Mouse (Mus musculus) heart, postnatal 0 days (tissue): ENCODE data around the gene Prph2. TPM values are rescaled to one million over a fixed set of nuclear protein-coding genes. Genes with fewer than 3 reads are reported as not detected.
A peak's percentile ranks its signal among the peaks of the same experiment; 100 is the strongest.

Experiments used
- ATAC-seq: fragments of 200-750 bp; cut with Nextera tagmentation; 2 replicates; pipeline ENCODE4 v1.8.0; 2017; ENCODE audit warnings: low read depth, moderate number of reproducible peaks, moderate library complexity; ENCODE audit not compliant: insufficient read depth
- DNase-seq: peaks from one replicate; pipeline ENCODE4 v3.0.0-alpha.2; 2016; ENCODE audit warnings: low spot score
- H3K27ac ChIP-seq: fragments of 300-500 bp; sonication (generic); 2 replicates; pipeline ENCODE4 v1.5.1; 2014; ENCODE audit warnings: low read depth, mild to moderate bottlenecking
- H3K27me3 ChIP-seq: fragments of 300-500 bp; sonication (generic); 2 replicates; pipeline ENCODE4 v1.6.1; 2014; ENCODE audit warnings: low read length, mixed read lengths; ENCODE audit not compliant: control insufficient read depth, insufficient read depth
- H3K36me3 ChIP-seq: fragments of 300-500 bp; sonication (generic); replicated peaks from 2 replicates; pipeline ENCODE4 v1.6.1; 2014; ENCODE audit warnings: low read length, mixed read lengths; ENCODE audit not compliant: control insufficient read depth, insufficient read depth
- H3K4me1 ChIP-seq: fragments of 300-500 bp; sonication (generic); 2 replicates; pipeline ENCODE4 v1.6.1; 2014; ENCODE audit warnings: antibody characterized with exemption; ENCODE audit not compliant: control insufficient read depth, insufficient read depth
- H3K4me2 ChIP-seq: fragments of 300-500 bp; sonication (generic); 2 replicates; pipeline ENCODE4 v1.6.1; 2014; ENCODE audit warnings: low read depth, mild to moderate bottlenecking, low read length, moderate library complexity
- H3K4me3 ChIP-seq: fragments of 300-500 bp; sonication (generic); 2 replicates; pipeline ENCODE4 v1.5.1; 2014; ENCODE audit warnings: low read depth, low read length
- H3K9ac ChIP-seq: fragments of 300-500 bp; sonication (generic); replicated peaks from 2 replicates; pipeline ENCODE4 v1.6.1; 2014; ENCODE audit warnings: low read depth, low read length, mixed read lengths
- H3K9me3 ChIP-seq: fragments of 300-500 bp; sonication (generic); replicated peaks from 2 replicates; pipeline ENCODE4 v1.6.1; 2016; ENCODE audit warnings: low read length; ENCODE audit not compliant: control insufficient read depth
- CTCF ChIP-seq: IDR thresholded peaks from 2 replicates; pipeline ENCODE4 v1.5.1; 2016; ENCODE audit warnings: antibody characterized with exemption, control low read depth, low read depth
- EP300 ChIP-seq: IDR thresholded peaks from 2 replicates; pipeline ENCODE4 v1.6.1; 2016; ENCODE audit warnings: antibody characterized with exemption, low read depth
- WGBS: fragments of 180-500 bp; shearing (Covaris S2); extraction: QIAGEN DNeasy Blood & Tissue Kit; methylation state at CpG from one replicate; pipeline ENCODE4 v1.1.7; 2014; 5-methylcytosine and 5-hydroxymethylcytosine counted together
- polyA plus RNA-seq: library from polyadenylated mRNA; unstranded; fragments of >200 nt; fragmentation: Nextera tagmentation; extraction: Ambion mirVana; gene quantifications from 2 replicates; pipeline ENCODE4 v1.2.1, GENCODE M21; 2015
- total RNA-seq: library from RNA; depleted of rRNA; stranded (reverse); fragments of >200 nt; gene quantifications from 2 replicates; pipeline ENCODE4 v1.2.3, GENCODE M21; 2014; ENCODE audit warnings: low replicate concordance

Prph2 gene
- total and polyA plus RNA-seq, 2 experiments from 2014 or later, result not detected

- ATAC-seq, result no peak
- Histone ChIP-seq H3K4me2 (peak overlapping the region; percentile 86), H3K4me3 (peak overlapping the region; percentile 66), H3K9ac (peak overlapping the region; percentile 65), H3K27me3 (no peaks in the 10 kb centered on the region), H3K36me3 (no peaks in the 10 kb centered on the region), H3K9me3 (no peaks in the 10 kb centered on the region), H3K4me1 (peaks cover 21% of the 10 kb centered on the region), H3K27ac (peak overlapping the region; percentile 91)
- WGBS, result 40% methylated on average over 16 of the region's 16 CpGs
- peak; percentile 25 for DNase-seq
- peak; percentile 64 for TF ChIP-seq CTCF
- TF ChIP-seq EP300, result no peak
These were observed 21.6 kb upstream of the Prph2 start for GRCm38 (mm10) chr17:46888511-46889212.

- peak overlapping the region; percentile 66 for H3K4me3 ChIP-seq
- no peaks in the 10 kb centered on the region for H3K36me3 ChIP-seq
- no peaks in the 10 kb centered on the region for H3K27me3 ChIP-seq
- peak overlapping the region; percentile 65 for H3K9ac ChIP-seq
- peak; percentile 70 for DNase-seq
- no peak for TF ChIP-seq EP300
- no peak for TF ChIP-seq CTCF
- H3K4me2 ChIP-seq, result peak overlapping the region; percentile 86
- ATAC-seq, result peak; percentile 32; the same call in 1 of the 2 replicates
- peak overlapping the region; percentile 91 for H3K27ac ChIP-seq
- H3K4me1 ChIP-seq, result peaks cover 21% of the 10 kb centered on the region
- WGBS, result under 1% methylated on average over 44 of the region's 44 CpGs
- H3K9me3 ChIP-seq, result no peaks in the 10 kb centered on the region
These were observed 20.7 kb upstream of the Prph2 start for GRCm38 (mm10) chr17:46889450-46890084.

- peaks cover 21% of the 10 kb centered on the region for H3K4me1 ChIP-seq
- H3K27ac ChIP-seq, result peak within 1 kb of the TSS; percentile 91
- peak; percentile 97 for DNase-seq
- under 1% methylated on average over 40 of the region's 40 CpGs for WGBS
- peak within 1 kb of the TSS; percentile 89 for H3K4me2 ChIP-seq
- H3K4me3 ChIP-seq, result peak within 1 kb of the TSS; percentile 66
- H3K36me3 ChIP-seq, result no peaks in the 10 kb centered on the region
- H3K9ac ChIP-seq, result peak within 1 kb of the TSS; percentile 81
- no peak for TF ChIP-seq CTCF
- no peak for TF ChIP-seq EP300
- ATAC-seq, result peak; percentile 92
- H3K27me3 ChIP-seq, result no peaks in the 10 kb centered on the region
- H3K9me3 ChIP-seq, result no peaks in the 10 kb centered on the region
These were observed 20.0 kb upstream of the Prph2 start, which contains the start of gene Tbcc for GRCm38 (mm10) chr17:46890116-46890815. TSS of gene Tbcc (plus strand) at chr17:46890684.

GRCm38 (mm10) chr17:46890843-46891594 lies 19.2 kb upstream of the Prph2 start:
- Histone ChIP-seq H3K27ac (peak overlapping the region; percentile 86), H3K9me3 (no peaks in the 10 kb centered on the region), H3K4me1 (peaks cover 18% of the 10 kb centered on the region), H3K4me2 (peak overlapping the region; percentile 89), H3K9ac (peak overlapping the region; percentile 81), H3K4me3 (peak overlapping the region; percentile 66), H3K27me3 (no peaks in the 10 kb centered on the region), H3K36me3 (no peaks in the 10 kb centered on the region)
- TF ChIP-seq CTCF, result no peak
- no peak for TF ChIP-seq EP300
- WGBS, result under 1% methylated on average over 64 of the region's 64 CpGs
- ATAC-seq (peak; percentile 4), DNase-seq (peak; percentile 36)

GRCm38 (mm10) chr17:46895426-46895825 lies 14.8 kb upstream of the Prph2 start:
- no peak for ATAC-seq
- no peak overlapping the region for H3K4me3 ChIP-seq

More at GRCm38 (mm10) chr17:46895426-46895825, 14.8 kb upstream of the Prph2 start:
- Histone ChIP-seq H3K9ac (no peak overlapping the region), H3K36me3 (no peaks in the 10 kb centered on the region), H3K27ac (no peak overlapping the region), H3K9me3 (no peaks in the 10 kb centered on the region), H3K27me3 (no peaks in the 10 kb centered on the region), H3K4me2 (no peak overlapping the region), H3K4me1 (peaks cover 13% of the 10 kb centered on the region)
- 79% methylated on average over 9 of the region's 9 CpGs for WGBS
- TF ChIP-seq EP300 (no peak), CTCF (no peak)
- no peak for DNase-seq
